Mouse (Mus musculus) cerebellum, adult 9-10 months (tissue): ENCODE data around the gene Ciao1.
"Not testable (repeated sequence)": the region's sequence is repeated elsewhere in the genome, so short reads cannot be mapped to it uniquely, and the experiment has no call there.

Experiments used
- DNase-seq: peaks from one replicate; pipeline ENCODE4 v3.0.0; 2022

The Ciao1 gene

DNA sequence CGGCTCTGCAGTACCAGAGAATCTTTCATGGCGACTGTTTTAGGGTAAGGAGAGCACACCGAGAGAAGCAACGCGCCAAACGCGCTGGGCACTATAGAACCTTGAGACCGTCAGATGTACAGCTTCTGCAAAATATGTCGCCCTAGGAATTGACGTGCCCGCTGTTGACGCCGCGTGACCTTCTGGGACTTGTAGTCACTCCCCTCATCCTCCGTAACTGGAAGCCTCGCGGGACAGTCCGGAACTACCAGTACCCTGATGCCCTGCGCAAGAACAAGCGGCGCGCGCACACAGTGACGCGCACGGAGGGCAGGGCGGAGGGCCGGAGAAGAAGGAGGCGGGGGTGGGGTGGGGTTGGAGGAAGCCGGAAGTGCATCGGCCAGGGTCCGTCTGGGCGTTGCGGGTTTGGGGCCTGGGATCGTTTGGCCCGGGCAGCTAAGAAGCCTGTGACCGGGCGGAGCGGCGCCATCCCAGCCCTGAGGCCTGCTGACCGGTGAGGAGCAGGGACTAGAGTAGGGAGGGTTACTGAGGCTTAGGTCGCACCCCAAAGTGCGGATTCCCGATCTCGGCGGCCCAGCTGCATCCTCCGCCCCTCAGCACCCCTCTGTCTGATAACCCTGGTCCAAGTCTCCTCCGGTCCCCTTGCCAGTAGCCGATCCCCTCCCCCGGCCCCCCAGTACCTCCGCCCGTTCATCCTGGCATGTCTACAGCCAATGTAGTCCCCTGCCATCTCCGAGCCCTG is at the start of gene Ciao1, which contains the start of gene Tmem127:
Gene Ciao1, minus strand, starts transcription at position 225 of the 742 bp plus-strand sequence.
Gene Tmem127, plus strand, starts transcription at position 317 of the 742 bp plus-strand sequence.
- peak; percentile 98 for DNase-seq

DNA sequence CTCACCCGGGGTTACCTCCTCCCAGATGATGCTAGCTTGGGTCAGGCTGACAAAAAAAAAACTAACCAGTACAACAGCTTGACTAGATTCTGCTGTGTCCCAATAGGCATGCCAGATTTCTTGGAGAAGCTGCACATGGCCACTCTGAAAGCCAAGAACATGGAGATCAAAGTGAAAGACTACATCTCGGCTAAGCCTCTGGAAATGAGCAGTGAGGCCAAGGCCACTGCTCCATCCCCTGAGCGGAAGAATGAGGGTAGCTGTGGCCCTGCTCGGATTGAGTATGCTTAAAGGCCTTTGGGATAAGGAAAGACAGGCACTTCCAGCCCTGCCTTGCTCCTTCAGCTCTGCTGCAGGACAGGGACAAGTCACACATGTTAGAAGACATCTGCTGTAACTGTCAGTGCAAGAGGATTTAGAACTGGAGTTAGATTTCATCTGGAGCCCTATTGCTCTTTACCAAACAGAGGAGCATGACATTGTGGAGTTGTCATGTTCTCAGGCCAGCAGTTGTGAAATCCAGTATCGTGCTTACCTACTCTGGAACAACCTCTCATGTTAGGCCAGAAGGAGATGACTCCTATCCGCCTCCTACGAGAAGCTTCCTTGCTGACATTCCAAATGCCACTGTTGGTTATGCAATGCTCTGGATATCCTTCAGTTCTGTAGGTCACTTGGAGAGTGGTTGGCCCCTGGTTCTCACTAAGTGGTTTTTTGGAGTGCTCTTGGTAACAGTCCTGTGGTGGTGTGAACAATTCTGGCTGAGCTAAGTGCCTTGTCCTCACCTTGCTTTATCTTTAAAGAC is 49.6 kb upstream of the Ciao1 start:
- no peak for DNase-seq

DNA sequence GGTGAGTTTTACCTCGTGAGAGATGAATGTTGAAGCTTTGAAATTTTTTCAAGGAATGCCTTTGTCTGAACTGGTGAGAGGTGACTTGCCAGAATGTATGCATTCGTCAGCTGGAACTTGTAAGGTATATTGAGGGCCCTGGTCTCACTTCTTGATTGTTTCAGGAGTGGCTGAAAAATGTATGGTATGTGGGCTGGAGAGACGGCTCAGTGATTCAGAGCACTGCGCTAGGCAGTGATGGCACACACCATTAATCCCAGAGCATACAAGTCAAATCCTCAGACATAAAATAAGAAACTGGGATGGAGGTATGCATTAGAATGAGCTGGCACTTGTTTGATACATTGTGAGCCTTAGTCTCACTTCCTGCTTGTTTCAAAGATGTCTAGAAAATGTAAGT is 44.6 kb upstream of the Ciao1 start:
- no peak for DNase-seq

DNA sequence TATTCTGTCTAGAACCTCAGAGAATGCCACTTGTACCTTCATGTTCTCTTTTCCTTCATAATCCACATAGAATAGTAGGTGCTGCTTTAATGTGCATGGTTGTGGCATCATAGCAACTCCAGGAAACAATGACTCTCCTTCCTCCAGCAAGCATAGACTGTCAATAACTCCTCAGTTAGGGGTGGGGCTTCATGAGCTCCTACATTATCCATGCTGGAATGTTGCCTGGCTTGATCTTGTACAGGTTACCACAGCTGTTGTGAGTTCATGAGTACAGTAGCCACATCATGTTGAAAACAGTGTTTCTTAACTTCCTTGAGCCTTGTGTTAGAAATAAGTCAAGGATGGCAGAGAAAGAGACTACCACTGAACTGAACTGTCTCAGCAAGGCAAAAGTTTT is 30.5 kb upstream of the Ciao1 start:
- DNase-seq: no peak

DNA sequence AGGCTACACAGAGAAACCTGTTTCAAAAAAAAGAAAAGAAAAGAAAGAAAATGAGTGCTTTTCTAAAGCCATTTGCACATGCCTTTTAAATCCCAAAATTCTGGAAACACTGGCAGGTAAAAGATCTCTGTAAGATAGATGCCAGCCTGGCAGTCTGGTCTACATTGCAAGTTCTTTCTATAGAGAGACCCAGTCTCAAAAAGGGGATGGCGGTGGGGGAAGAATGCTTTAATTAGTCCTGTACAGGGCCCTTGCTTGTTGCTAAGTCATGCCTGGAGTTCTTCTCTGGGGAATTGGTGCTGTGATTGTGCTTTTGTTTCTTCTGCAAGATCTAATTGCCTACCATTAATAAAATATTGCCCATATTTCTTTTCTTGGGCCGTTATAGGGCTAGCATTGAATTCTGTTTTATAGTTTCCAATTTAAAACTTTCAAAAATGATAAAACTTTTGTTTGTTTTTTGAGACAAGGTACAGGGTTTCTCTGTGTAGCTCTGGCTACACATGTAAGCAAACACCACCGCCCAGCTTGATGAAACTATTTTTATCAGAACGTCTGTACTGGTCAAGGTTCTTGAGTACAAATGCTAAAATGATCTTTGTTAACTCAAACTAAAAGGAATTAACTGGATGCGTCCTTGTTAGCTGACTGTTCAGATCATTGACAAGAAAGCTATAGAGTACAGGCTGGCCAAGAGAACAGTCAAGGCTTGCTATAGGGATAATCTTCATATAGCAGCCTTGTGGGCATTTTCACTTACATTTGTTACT is 28.1 kb upstream of the Ciao1 start:
- no peak for DNase-seq

GRCm38 (mm10) chr2:127274590-127274989 is 27.0 kb upstream of the Ciao1 start:
- DNase-seq: no peak

- DNase-seq: no peak
These were observed 25.2 kb upstream of the Ciao1 start for GRCm38 (mm10) chr2:127272806-127273205.

DNA sequence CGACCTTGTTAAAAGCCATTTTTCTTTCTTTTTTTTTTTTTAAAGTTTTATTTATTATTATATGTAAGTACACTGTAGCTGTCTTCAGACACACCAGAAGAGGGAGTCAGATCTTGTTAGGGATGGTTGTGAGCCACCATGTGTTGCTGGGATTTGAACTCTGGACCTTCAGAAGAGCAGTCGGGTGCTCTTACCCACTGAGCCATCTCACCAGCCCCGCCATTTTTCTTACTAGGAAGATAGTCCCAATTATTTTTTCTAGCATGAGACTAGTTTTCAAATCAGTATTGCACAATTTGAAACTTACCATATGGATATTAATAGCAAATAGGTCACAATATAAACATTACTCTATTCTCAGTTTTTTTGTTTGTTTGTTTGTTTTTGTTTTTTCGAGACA is 24.4 kb upstream of the Ciao1 start:
- not testable (repeated sequence) for DNase-seq

- DNase-seq: peak; percentile 64
These were observed 23.5 kb upstream of the Ciao1 start for GRCm38 (mm10) chr2:127271042-127271515.

- DNase-seq: peak; percentile 84
These were observed 22.9 kb upstream of the Ciao1 start for GRCm38 (mm10) chr2:127270300-127271041.

GRCm38 (mm10) chr2:127269491-127270299 is 22.1 kb upstream of the Ciao1 start, which contains the start of gene Stard7:
Gene Stard7 (plus strand): TSS chr2:127270218.
- peak; percentile 98 for DNase-seq

GRCm38 (mm10) chr2:127267854-127268253 is 20.2 kb upstream of the Ciao1 start:
- no peak for DNase-seq

- DNase-seq: no peak
These were observed 14.9 kb upstream of the Ciao1 start for GRCm38 (mm10) chr2:127262480-127262879.

- DNase-seq: no peak
These were observed 11.7 kb upstream of the Ciao1 start for GRCm38 (mm10) chr2:127259340-127259739.

DNA sequence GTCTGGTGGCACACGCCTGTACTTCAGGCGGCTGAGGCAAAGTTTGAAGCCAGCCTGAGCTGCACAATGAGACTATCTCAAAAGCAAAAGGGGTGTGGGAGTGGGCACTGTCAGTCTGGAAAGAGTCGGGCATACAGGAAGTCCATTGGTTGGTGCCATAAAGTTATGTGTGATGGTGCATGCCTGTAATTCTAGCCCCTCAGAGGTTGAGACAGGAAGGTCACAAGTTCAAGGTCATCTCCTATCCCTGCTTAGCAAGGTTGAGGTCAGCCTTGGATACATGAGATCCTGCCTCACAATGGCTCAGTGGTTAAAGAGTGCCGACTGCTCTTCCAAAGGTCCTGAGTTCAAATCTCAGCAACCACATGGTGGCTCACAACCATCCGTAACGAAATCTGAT is 7.7 kb upstream of the Ciao1 start:
- no peak for DNase-seq

DNA sequence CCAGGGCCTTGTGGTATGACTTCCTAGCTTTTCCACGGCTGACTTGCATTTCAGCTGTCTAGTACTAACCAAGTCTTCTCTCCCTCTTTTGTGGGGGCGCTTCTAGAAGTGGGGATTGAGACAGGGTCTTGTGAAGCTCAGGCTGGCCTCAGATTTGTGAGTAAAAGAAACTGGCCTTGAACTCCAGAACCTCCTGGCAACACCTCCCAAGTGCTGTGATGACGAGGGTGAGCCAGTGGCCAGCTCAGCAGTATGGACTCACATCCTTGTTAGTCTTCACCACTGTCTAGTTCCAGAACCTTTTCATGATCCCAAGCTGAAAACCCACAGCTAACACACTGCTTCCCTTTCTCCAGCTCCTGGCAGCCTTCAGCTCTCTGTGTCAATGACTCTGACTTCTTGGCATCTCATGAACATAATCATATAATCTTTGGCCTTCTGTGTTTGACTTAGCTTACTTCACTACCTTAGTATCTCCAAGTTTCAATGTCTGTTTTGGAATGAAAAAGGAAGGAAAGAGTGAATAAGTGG is 7.1 kb upstream of the Ciao1 start:
- no peak for DNase-seq

DNA sequence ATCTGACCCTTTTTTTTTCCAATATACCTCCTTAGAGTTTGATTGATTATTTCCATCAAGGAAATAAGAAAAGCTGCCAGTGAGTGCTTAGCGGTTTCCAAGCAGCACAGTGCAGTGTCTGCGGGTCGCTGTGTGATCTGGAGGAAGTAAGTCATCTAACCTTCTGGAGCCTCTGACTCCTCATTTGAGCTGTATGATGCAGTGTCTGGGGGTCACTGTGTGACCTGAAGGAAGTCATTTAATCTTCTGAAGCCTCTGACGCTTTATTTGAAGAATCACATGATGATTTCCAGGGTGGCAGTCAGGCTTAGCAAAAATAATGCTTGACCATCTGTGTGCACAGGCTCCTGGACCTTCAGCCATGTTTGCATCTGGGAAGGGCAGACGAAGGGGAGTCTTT is 5.2 kb upstream of the Ciao1 start:
- DNase-seq: no peak

- no peak for DNase-seq
These were observed 4.4 kb upstream of the Ciao1 start for GRCm38 (mm10) chr2:127251880-127252527.

GRCm38 (mm10) chr2:127251457-127251856 is 3.8 kb upstream of the Ciao1 start:
- DNase-seq: no peak

GRCm38 (mm10) chr2:127250291-127251008 is 2.8 kb upstream of the Ciao1 start:
- no peak for DNase-seq
